Mouse (Mus musculus): ENCODE results near the gene Gmps. TPM values are rescaled to one million over a fixed set of nuclear protein-coding genes. Genes with fewer than 3 reads are reported as not detected.

Gene Gmps
- polyA plus RNA-seq, 1 experiment from 2014 or later, result 48.6 TPM

DNA sequence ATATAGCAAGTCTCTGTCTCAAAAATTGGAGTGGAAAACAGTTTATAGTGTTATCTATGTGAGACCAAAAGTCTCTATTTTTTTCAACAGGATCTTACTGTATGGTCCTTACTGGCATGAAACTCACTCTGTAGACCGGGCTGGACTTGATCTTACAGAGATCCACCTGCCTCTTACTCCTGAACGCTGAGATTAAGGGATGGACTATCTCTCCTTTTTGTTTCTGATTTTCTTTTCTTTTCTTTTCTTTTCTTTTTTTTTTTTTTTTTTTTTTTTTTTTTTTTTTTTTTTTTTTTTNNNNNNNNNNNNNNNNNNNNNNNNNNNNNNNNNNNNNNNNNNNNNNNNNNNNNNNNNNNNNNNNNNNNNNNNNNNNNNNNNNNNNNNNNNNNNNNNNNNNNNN lies 10.0 kb upstream of the Gmps start:
- ChIA-PET POLR2A (interaction anchor here (0.6 kb wide), 2 partner anchors 14 to 742 kb away, joined by 4 to 8 read pairs; no protein-coding TSS in a partner anchor), CTCF (interaction anchor here (0.8 to 3.8 kb wide), 3 partner anchors 9 to 25 kb away, joined by 3 to 14 read pairs (median 4); partner anchors contain the start of gene Gmps)
- no peak for ATAC-seq
- DNase-seq (ENCODE audit: low read depth, low spot score), result no peak
- in situ Hi-C loops (cut with MboI; ENCODE audit: low pct_unique_long_range_greater_than_20kb), result no loop called here
- no peak for TF ChIP-seq CTCF (IDR thresholded peaks at IDR 0.05)
- no peaks in the 10 kb centered on the region for H3K27me3 ChIP-seq

DNA sequence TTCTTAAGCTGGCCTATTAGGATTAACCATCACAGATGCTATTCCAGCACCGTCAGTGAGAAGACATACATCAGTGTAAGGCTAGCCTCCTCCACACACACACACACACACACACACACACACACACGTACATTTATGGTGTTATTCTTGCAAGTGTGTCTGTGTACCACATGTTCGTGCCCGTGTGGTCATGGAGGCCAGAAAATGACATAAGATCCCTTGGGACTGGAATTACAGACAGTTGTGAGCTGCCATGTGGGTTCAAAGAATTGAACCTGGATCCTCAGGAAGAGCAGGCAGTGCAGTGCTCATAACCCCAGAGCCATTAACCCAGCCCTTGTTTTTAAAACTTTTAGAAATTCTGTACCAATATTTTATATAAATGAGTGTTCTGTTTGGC lies 2.0 kb downstream of the Gmps start:
- CTCF ChIA-PET, result interaction anchor here (1.6 kb wide), 1 partner anchor 13 kb away, joined by 6 read pairs; the partner anchor contains the start of gene Slc33a1
- in situ Hi-C loops (cut with MboI; ENCODE audit: low pct_unique_long_range_greater_than_20kb), result loop anchor here (10.0 to 25.0 kb wide), 4 partner anchors 817 to 1959 kb away; partner anchors contain the start of gene Tiparp
- DNase-seq (ENCODE audit: low read depth, low spot score) (no peak), ATAC-seq (no peak)
- no peaks in the 10 kb centered on the region for H3K27me3 ChIP-seq
- POLR2A ChIA-PET, result interaction anchor here (0.7 kb wide), 1 partner anchor 34 kb away, joined by 5 read pairs; no protein-coding TSS in a partner anchor
- TF ChIP-seq CTCF (IDR thresholded peaks at IDR 0.05), result no peak

DNA sequence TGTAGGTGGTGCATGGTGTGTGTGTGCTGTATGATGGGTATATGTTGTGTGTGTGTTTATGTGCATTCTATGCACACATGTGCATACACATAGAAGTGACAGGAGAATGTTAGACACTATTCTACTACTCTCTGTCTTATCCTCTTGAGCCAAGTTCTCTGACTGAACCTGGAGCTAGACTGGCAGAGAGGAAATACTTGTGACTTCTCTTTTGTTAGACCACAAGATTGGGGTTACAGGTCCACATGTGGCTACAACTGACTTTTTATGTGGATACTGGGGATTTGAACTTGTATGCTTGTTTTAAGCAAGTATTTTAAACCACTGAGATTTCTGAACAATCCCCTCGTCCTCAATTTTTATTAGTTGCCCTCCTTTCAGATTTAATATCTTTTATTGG lies 10.8 kb downstream of the Gmps start:
- DNase-seq (ENCODE audit: low read depth, low spot score), result no peak
- in situ Hi-C loops (cut with MboI; ENCODE audit: low pct_unique_long_range_greater_than_20kb), result loop anchor here (25.0 kb wide), 3 partner anchors 1499 to 1951 kb away; partner anchors contain the start of gene Tiparp
- ChIA-PET POLR2A (no interaction called here), CTCF (interaction anchor here (2.0 kb wide), 1 partner anchor 10 kb away, joined by 5 read pairs; no protein-coding TSS in a partner anchor)
- no peak for TF ChIP-seq CTCF (IDR thresholded peaks at IDR 0.05)
- no peak for ATAC-seq
- H3K27me3 ChIP-seq, result no peaks in the 10 kb centered on the region

DNA sequence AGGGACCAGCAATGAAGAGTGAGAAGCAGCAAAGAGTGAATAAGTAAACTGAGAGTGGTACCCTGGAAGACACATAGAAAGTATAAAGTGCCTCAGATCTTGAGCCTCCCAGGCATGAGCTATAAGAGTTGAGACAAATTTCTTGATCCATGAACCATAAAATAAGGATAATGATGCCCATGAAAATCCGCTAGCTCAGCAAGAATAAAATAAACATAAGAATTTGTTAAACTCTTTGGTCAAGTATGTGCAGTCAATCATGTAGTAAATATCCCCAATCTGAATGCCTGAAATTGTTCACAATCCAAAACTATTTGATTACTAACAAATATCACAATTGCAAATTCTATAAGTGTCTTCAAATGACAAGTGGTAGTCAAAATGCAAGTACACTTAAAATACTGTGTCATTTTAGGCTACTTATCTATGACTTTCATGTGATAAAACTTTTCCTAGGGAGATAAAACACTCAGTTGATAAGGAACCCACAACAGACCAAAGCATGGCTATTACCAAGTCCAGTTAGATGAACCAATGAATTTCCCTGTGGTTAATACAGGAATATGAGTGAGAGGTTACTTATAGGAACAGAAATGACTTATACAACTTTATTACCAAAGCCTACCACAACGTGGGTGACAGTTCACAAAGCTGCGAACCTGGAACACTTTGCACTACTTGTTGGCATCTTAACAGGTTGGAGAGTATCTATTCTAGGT lies 13.0 kb downstream of the Gmps start:
- in situ Hi-C loops (cut with MboI; ENCODE audit: low pct_unique_long_range_greater_than_20kb), result loop anchor here (25.0 kb wide), 3 partner anchors 1502 to 1948 kb away; partner anchors contain the start of gene Tiparp
- ATAC-seq (no peak), DNase-seq (ENCODE audit: low read depth, low spot score) (no peak)
- TF ChIP-seq CTCF (IDR thresholded peaks at IDR 0.05), result no peak
- ChIA-PET CTCF (interaction anchor here (1.1 to 3.5 kb wide), 5 partner anchors 9 to 25 kb away, joined by 3 to 15 read pairs (median 5); no protein-coding TSS in a partner anchor), POLR2A (no interaction called here)
- no peaks in the 10 kb centered on the region for H3K27me3 ChIP-seq

DNA sequence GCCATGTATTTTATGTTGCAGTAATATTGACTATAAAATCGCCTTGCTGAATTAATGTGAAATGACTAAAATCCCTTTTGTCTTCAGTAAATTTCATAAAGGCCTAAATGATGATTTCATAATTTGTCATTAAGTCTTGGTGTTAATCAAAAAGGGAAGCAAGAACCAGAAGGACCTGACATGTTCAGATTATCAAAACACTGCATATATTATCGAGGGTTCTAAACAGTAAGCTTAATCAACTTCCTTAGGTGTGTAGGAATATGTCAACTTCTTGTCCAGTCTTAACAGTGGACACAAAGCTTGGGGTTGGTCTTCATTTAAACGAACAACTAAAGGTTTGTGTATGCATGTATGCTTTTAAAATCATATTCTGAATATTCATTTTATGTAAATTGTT lies 45.5 kb downstream of the Gmps start:
- POLR2A ChIA-PET, result no interaction called here

DNA sequence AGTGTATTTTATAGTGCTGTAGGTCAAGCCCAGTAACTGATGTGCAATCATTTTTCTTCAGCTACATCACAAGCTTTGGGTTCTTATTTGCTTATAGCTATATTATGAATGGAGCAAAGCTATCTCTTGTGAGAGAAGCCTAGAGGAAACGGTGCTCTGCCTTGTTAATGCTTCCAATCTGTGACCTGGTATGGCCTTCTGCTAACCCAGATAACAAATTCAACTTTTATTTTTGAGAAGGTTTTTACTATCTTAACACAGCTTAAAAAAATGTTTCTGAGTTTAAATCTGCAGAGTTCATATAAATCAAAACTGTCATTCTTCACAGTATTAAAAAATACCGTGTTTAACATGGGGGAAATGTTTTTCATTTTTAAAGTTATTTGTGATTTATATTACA lies 46.0 kb downstream of the Gmps start:
- H3K27me3 ChIP-seq, result no peaks in the 10 kb centered on the region
- no peak for TF ChIP-seq CTCF (IDR thresholded peaks at IDR 0.05)
- no peak for DNase-seq (ENCODE audit: low read depth, low spot score)
- POLR2A ChIA-PET, result no interaction called here
- no peak for ATAC-seq
- in situ Hi-C loops (cut with MboI; ENCODE audit: low pct_unique_long_range_greater_than_20kb), result no loop called here
- CTCF ChIA-PET, result interaction anchor here (1.5 kb wide), 1 partner anchor 18 kb away, joined by 3 read pairs; no protein-coding TSS in a partner anchor

More for the DNA sequence above, 45.5 kb downstream of the Gmps start:
- ATAC-seq (no peak), DNase-seq (ENCODE audit: low read depth, low spot score) (no peak)
- H3K27me3 ChIP-seq, result no peaks in the 10 kb centered on the region
- in situ Hi-C loops (cut with MboI; ENCODE audit: low pct_unique_long_range_greater_than_20kb), result no loop called here
- no peak for TF ChIP-seq CTCF (IDR thresholded peaks at IDR 0.05)
- CTCF ChIA-PET, result interaction anchor here (1.5 kb wide), 1 partner anchor 18 kb away, joined by 3 read pairs; no protein-coding TSS in a partner anchor

DNA sequence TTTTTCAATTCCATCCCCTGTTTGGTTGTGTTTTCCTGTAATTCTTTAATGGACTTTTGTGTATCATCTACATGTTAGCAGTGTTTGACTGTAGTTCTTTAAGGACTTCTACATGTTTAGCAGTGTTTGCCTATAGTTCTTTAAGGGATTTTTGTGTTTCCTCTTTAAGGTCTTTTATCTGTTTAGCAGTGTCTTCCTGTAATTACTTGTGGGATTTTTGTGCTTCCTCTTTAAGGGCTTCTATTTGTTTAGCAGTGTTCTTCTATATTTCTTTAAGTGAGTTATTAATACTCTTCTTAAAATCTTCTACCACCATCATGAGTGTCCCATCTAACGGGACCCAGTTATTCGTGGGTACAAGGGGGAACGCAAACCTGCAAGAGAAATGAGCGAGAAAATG lies 53.9 kb downstream of the Gmps start:
- ATAC-seq, result no peak
- TF ChIP-seq CTCF (IDR thresholded peaks at IDR 0.05), result no peak
- in situ Hi-C loops (cut with MboI; ENCODE audit: low pct_unique_long_range_greater_than_20kb), result no loop called here
- H3K27me3 ChIP-seq, result no peaks in the 10 kb centered on the region
- ChIA-PET POLR2A (no interaction called here), CTCF (no interaction called here)
- no peak for DNase-seq (ENCODE audit: low read depth, low spot score)

DNA sequence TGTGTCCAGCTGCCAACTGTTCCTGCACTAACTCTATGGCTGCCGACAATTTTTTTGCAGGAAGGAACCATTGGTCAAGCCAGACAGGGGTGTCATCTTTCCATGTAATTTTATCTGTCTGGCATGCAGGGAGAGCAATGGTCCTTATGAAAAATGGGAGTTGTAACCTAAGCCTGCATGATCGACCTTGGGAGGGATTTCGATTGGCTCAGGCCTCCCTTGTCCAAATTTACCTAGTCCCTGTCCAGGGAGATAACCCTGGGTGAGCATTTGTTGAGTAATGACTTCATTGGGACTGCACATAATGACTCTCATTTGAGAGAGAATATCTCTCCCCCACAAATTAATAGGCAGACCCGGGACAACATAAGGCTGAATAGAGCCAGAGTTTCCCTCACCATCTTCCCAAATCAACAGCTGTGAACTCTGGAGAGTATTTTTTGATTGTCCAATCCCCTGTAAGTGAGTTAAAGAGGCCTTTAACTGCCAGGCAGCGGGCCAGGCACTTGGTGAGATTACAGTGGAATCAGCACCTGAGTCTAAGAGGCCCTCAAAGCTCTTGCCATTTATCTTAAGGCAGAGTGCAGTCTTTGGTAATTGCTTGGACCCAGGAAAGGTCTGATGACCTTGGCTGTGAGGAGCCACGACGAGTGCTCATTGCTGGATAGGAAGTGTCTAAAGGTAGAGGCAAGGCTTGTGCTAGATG lies 62.4 kb downstream of the Gmps start:
- no peak for TF ChIP-seq CTCF (IDR thresholded peaks at IDR 0.05)
- ChIA-PET CTCF (no interaction called here), POLR2A (no interaction called here)
- DNase-seq (ENCODE audit: low read depth, low spot score) (no peak), ATAC-seq (no peak)
- no peaks in the 10 kb centered on the region for H3K27me3 ChIP-seq
- in situ Hi-C loops (cut with MboI; ENCODE audit: low pct_unique_long_range_greater_than_20kb), result loop anchor here (5.0 kb wide), 1 partner anchor 744 kb away; no protein-coding TSS in a partner anchor

DNA sequence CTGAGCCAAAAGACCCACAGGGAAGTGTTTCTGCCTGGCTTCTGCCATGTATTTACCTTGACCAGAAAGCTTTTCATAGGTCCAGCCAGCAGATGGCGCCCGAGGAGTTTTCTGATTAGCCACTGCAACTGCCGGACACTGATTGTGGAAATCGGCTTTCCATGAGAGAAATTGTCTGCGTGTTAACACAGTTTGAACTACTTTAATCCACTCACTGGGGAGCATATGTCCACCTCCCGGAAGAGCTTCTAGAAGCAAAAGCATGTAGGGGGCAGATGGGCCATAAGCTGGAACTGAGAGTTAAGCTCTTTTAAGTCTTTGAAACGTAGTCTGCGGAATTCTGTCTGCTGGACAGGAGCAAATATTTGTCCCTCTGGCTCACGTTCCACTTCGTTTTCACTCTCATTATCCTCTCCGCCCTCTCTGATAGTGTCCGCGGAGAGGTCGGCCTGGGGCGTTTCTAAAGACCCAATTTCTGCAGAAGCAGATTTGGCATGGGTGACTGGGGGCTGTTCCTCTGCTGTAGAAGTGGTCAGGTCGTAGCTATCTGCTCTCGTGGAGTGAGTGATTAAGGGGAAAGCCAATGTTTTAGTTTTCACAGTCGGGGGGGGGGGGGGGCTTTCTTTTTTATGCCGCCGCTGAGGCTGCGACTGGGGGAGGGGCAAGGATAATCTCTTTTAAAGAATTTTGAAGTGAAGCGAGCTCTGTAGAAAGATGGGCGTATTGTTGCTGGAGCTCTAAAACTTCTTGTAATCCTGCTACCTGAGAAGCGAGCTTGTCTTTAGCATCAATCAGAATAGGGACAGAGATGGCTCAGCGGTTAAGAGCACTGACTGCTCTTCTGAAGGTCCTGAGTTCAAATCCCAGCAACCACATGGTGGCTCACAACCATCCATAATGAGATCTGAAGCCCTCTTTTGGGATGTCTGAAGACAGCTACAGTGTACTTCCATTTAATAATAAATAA lies 64.2 kb downstream of the Gmps start:
- DNase-seq (ENCODE audit: low read depth, low spot score), result peak; percentile 46
- no peaks in the 10 kb centered on the region for H3K27me3 ChIP-seq
- ATAC-seq, result peak; percentile 96
- POLR2A ChIA-PET, result no interaction called here
- CTCF ChIA-PET, result interaction anchor here (1.0 to 1.5 kb wide), 8 partner anchors 9 to 1889 kb away, joined by 3 to 5 read pairs (median 3); no protein-coding TSS in a partner anchor
- peak; percentile 93 for TF ChIP-seq CTCF (IDR thresholded peaks at IDR 0.05)
- in situ Hi-C loops (cut with MboI; ENCODE audit: low pct_unique_long_range_greater_than_20kb), result loop anchor here (5.0 kb wide), 1 partner anchor 742 kb away; no protein-coding TSS in a partner anchor

Other genes with a start within 250 kb of the Gmps start
- 18.4 TPM for gene Plch1, start 76.6 kb upstream of the Gmps start, polyA plus RNA-seq (2021)
- gene E130311K13Rik, start 46.6 kb upstream of the Gmps start, polyA plus RNA-seq (2021), result 25.0 TPM
- 77.9 TPM for gene Slc33a1, start 11.3 kb upstream of the Gmps start, polyA plus RNA-seq (2021)
- gene Vmn2r1, start 105.4 kb downstream of the Gmps start, polyA plus RNA-seq (2021), result 0.08 TPM
- not detected for gene Vmn2r2, start 165.8 kb downstream of the Gmps start, polyA plus RNA-seq (2021)